Mouse (Mus musculus) ovary, postnatal 10 days (tissue): ENCODE results near the gene Exo1.

Experiments used
- DNase-seq: peaks from one replicate; pipeline ENCODE4 v3.0.0; 2022; ENCODE audit warnings: low spot score

Gene Exo1

DNA sequence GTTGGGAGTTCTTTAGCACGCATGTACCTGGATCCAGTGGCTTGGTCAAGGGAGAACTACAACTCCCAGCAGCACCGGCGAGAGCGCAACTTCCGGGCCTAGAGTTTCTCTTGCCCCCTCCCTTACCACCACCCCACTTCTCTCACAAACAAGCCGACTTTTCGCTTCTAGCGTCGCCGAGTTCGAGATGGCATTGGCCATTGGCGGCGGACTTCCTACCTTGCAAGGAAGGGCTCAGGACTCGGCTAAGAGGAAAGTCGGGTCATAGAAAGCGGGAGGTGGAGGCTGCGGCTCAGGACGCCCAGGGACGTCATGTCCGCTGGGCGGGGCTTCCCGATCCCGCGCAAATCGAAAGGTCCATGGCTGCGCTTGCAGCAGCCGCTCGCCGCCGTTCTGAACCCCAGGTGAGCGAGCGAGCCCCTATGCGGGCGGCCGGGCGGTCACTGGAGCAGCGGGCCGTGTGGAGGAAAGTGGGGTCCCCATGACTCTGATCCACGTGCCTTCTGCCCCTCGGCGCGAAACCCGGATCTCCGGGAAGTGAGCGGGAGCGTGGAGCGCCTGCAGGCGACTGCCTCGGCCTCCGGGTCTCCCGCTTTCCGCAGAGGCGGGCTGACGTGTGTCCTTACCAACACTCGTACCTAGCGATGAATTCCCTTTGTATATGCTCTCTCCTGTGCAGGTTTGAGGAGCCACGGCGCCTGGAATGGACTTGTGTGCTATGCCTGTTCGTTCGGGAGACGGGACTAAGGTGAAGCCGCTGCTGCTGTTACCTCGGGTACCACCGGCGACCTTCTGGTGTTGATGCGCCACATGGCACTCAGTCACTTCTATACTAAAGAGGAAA is at the start of gene Exo1:
Exo1 (plus strand) TSS at position 129 of the 844 bp plus-strand sequence.
- DNase-seq, result peak; percentile 83

DNA sequence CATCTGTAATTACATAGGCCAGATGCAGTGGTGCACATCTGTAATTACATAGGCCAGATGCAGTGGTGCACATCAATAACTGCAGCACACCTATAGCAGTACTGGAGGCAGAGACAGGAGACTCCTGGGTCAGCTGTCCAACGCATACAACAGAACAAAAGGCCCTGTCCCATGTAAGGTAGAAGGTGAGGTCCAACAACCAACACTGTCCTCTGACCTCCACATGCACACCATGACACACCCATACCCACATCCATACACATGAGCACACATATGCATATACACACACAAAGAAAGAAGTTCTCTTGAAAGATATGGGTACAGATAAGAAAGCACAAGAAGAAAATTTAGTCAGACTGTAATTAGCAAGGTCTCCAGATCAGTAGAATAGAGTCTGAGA is 24.9 kb upstream of the Exo1 start:
- no peak for DNase-seq

DNA sequence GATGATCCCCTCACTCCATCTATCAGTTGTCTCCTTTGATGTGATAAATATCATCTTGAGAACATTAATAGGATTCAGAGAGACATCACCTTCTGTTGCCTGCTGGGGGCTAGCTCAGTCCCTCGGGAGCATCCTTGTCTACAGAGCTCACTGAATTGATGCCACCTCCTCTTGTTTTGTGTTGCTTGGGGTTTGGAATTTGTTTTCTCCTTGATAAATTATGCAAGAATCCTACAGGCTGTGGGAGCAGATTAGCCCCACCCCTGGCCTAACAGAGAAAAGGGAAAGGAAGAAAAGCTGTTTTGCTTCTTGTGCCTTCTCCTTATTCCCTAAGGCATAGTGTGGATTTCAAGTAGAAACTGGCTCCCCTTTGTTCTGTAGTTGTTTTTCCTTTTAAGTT is 13.3 kb upstream of the Exo1 start:
- DNase-seq, result no peak

DNA sequence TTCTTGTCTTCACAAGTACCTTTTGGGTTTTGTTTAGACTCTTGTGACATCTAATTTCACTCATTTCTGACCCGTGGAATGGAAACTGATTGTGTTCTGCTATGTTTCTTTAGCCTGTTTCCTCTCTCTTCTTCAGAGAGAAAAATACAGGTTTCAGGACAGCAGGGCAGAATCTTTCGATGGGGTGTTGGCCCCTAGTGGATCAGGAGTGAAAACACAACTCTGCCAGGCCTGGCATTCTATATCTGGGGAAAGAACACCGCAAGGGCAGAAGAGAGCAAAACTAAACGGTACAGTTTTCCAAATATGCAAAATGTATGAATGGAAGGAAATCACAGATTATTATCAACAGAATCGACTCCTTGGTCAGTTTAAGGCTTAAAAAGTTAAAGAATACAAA is 12.8 kb upstream of the Exo1 start:
- no peak for DNase-seq

DNA sequence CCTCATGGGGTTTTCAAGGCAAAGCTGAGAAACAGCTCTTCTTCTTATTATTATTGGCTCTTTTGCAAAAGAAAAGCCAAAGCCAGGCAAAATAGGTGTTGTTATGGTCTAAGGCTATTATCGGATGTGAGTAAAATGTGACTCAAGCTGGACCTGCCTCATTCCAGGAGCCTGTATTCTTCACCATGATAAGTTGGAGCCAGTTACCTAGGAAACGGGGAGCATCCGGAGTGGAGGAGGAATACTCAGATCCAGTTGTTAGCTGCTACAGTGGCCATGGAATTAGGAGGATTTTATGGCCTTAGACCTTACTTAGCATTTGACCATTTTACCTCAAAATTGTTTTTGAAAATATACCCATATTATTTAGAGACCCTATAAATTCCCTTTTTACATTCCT is 9.7 kb upstream of the Exo1 start:
- DNase-seq, result no peak

DNA sequence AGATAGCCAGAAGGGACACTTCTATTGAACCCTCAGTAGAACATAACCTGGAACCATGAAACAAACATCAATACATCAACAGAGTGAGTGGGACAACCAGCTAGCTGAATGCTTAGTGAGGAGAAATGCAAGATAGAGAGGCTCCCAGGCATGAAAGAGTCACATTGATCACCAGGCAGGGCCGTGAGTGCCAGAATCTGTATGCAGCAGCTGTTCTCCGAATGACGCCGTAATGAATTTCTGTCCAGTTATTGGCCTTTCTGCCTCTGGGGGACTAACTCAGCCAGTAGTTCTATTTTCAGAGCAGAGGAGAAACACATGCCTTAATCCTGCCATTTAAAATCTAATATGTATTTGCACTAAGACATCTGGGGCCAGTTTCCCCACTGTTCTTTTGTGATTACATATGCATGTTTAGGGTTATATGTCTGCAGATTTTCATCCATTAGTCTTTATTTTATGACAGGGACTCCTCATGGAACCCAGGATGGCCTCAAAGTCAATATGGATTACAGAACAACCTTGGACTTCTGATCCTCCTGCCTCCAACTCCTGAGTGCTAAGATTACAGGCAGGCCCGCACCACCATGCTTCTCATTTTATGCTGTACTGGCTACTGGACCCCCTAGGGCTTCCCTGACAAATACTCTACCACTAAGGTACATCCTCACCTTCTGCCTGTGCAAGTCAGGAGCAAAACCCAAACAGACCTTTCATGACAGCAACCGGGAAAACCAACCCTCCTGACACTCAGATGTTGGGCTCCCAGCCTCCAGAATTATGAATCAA is 8.2 kb upstream of the Exo1 start:
- DNase-seq, result no peak

DNA sequence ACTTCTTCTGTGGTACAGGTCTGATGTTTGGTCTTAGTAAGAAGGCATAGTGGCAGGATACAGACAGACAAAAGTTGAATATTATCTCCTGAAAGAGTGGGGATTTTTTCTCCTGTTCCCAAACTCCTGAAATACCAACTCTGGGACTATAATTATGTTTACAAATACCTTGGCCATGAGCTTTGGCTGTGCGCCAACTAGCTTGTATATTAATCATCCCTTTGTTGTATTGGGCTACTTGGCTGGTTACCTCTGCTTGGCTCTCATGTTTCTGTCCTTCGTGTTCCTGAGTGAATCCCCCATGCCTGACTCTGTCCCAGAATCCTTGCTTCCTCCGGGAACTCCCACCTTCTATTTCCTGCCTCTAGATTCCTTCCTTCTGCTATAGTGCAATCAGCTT is 3.0 kb downstream of the Exo1 start:
- no peak for DNase-seq

DNA sequence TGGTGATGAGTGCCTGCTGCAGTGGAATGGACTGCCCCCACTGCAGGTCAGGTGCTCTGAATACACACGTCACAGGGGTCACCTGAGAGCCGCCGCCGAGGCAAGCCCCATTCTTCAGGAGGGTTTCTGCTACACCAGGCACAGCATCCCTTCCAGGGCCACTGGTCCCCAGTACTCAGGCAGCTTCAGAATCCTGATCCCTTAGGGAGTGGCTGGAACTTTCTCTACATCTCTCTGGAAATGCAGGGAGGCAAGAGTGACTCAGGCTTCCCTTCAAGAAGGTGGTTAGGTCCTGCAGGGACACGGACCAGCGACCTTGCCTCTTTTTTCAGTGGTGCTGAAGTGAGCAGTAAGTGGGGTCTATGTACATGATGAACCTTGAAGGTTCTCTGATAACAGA is 12.9 kb downstream of the Exo1 start:
- DNase-seq, result no peak

DNA sequence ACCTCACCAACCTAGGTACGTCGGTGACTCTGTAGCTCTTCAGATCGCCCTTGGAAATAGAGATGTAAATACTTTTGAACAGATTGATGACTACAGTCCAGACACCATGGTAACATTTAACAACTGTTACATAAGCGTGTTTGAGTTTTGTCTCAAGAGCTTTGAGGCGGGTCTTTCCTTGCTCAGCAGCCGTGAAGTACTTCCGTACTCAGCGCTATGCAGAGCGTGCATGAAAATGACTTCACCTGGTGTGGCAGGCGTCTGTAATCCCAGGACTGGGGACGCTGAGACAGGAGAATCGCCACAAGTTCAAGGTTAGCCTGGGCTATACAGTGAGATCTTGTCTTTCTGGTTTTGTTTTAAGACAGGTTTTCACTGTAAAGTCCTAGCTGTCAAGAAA is 13.3 kb downstream of the Exo1 start:
- DNase-seq, result no peak

DNA sequence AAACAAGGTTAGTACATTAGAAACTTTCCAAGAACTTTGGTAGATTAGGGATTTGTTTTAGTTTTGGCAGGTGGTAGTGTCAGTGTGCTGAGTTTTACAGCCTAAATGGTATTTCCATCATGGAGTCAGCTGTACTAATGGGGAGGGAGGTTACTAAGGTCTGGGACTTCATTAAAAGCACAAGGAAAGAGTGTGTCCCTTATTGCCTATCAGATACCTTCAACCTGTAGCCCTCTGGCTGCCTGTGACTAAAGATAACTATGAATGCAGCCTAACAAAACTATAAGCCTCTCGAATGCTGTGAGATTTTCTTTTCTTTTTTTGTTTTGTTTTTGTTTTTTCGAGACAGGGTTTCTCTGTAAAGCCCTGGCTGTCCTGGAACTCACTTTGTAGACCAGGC is 30.8 kb downstream of the Exo1 start:
- DNase-seq, result no peak

DNA sequence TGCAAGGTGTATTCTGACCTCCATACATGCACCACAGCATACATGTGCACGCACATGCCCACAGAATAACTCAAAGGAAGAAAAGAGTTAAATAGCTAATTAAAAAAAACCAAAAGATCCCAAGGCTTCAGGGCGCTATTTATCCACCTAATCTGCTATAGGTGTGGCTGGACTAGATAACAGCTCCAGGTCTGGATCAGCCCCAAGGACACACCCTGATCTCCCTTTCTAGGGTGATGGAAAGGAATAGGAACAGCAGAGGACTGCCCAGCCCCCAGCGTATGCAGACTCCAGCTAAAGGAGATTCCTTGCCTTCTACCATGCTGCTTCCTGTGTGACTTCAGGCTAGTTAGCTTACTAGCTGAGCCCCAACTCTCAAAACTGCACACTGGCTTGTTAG is 31.7 kb downstream of the Exo1 start:
- no peak for DNase-seq

DNA sequence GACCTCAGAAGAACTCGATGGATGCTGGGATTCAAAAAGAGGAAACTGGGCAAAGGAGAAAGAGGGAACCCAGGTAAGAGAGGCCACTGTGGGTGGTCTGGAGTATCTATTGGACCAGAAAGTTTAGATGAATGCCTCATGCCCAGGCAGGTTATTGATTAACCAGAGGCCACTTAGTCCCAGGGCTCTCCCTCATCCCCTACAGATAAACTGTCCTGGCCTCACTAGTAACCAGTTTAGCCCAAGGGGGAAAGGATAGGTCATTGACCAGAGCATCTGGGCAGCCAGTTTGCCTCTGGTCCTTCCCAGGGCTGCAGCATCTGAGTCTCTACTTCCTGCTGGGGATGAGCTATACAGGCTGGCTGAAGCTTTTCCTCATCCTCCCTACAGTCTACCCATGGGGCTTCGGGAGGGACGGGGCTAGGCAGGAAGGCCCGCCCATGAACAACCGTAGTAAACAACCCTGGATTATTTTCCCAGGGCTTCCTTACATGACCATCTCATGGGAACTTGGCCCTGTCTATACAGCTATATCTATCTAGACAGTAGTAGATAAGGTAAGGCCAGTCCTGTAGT is 33.4 kb downstream of the Exo1 start:
- DNase-seq, result no peak

DNA sequence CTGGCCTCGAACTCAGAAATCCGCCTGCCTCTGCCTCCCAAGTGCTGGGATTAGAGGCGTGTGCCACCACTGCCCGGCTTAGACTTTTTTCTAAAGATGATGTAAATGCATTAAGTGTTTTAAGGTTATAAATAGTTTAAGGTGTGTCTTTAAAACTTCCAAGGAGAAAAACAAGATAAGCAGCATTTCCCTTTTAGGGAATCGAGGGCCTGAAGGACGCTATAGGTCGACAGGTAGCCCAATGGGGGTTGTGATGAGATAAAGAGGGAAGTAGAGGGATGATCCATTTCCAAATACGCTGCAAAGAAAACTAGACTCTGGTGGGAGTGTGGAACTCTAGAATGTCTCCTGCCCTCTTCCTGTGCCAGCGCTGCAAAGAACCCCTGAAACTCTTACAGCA is 39.6 kb downstream of the Exo1 start, which contains the start of gene Gm38100:
Gm38100 (plus strand) TSS at position 301 of the 400 bp plus-strand sequence.
- DNase-seq, result no peak

DNA sequence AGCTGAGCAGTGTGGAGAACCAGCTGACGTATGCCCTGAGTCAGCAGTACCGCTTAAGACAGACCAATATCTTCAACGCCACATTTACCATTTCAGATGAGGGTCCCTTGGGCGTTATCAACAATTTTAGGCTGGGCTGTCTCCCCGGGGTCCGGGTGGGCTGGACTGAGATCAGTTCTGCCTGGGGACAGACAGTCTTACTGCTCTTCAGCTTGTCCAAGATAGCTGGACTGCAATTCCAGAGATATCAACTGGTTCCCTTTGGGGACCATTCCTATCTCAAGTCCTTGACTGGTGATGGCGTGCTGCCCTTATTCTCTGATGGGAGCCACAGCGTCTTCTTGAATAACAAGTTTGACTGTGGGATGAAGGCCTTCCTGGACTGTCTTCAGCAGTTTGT is 40.7 kb downstream of the Exo1 start:
- DNase-seq, result no peak

DNA sequence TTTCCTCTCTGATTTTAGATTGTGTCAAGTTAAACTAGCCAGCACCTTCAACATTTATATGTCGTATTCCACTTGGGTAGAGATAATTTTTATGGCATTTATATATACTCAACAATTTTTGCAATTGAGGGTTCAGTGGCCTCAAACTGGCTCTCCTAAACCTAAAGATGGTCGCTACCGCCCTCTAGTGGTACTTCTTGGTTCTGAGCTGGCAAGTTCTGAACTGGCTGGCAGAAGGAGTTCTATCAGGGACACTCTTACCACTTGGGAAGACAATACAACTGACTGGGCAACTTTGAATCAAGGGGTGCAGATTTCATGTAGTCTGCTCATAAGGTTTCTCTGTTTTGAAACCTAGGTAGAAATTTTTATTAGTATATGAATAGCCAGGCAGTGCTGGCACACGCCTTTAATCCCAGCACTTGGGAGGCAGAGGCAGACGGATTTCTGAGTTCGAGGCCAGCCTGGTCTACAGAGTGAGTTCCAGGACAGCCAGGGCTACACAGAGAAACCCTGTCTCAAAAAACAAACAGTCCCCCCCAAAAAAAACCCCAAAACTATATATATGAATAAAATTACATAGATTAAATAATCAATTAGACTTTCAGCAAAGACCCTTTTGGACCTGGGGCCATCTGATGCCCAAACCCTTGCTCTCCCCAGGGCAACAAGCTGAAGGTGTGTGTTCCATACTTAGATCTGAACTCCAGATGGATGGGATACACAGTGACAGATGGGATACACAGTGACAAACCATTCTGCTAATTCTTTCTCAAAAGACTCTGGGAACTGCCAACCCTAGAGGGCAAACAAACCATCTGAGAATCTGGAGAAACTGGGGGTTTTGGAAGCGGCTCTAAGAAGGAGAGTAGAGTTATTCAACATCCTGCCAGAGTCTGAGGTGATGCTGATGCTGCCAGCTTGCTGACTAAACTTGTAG is 43.7 kb downstream of the Exo1 start:
- DNase-seq, result peak; percentile 59

DNA sequence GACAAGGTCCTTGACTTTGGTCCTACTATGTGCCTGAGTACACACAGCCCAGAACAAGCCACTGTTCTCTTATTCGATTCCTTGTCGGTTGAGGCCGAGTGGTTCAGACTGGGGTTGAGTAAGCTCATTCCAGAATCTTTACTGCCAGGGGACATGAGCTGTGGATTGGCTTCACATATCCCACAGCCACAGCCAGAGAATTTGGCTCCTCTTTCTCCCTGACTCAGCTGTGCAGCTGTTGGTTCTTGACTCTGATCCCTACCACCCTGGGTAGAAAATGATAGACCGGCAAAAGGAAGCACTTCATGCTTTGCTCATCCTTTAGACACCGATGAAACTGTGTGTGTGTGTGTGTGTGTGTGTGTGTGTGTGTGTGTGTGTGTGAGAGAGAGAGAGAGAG is 51.0 kb downstream of the Exo1 start:
- no peak for DNase-seq

DNA sequence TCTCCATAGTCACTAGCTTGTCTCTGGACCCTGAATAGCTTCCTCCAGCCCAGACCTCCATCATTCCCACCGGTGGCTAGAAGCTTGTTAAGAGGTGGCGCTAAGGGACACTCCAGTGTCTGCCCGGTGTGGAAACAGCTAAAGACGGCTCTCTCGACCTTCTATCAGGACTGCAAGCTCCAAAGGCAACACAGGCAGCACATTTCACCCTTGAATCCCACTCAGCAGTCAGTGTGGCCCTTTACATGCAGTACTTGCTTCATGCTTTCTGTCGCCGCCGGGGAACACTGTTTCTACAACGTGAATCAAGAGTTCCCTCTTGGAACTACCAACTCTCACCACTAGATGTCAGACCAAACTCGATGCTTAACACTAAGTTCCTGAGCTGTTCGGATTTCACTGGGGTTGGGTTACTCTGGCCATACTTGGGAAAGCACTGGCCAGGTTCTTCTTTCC is 55.9 kb downstream of the Exo1 start:
- DNase-seq, result peak; percentile 12

DNA sequence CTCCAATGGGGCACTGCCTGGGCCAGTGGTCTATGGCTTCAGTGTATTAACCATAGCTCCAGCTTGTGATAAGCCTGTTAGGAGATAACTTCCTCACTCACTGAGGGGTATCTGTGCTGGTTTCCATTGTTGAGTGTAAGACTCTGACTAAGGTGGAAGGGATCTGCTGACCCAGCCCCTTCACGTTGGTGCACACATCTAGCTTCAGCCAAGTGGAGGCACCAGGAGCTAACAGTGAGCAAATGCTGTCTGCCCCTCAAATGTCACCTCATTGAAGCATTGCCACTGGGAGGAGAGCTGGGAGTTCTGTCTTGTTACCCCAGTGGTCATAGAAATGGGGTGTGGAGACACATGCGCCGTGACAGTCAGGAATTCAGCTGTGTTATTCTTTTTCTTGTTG is 58.4 kb downstream of the Exo1 start:
- DNase-seq, result no peak

DNA sequence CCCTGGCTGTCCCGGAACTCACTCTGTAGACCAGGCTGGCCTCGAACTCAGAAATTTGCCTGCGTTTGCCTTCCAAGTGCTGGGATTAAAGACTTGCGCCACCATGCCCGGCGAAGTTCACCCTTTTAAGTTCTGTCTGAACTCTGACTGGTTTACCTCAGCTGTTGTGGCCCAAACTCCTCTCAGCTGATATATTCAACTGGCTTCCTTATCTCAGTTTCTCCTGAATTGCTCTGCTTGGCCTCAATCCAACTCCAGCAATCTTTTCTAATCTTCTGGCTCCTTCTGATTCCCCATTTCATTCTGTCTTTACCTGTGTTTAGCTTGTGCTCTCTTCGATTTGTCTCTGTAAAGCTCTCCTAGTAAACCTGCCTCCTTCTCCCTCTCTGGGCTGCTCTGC is 62.8 kb downstream of the Exo1 start:
- no peak for DNase-seq

DNA sequence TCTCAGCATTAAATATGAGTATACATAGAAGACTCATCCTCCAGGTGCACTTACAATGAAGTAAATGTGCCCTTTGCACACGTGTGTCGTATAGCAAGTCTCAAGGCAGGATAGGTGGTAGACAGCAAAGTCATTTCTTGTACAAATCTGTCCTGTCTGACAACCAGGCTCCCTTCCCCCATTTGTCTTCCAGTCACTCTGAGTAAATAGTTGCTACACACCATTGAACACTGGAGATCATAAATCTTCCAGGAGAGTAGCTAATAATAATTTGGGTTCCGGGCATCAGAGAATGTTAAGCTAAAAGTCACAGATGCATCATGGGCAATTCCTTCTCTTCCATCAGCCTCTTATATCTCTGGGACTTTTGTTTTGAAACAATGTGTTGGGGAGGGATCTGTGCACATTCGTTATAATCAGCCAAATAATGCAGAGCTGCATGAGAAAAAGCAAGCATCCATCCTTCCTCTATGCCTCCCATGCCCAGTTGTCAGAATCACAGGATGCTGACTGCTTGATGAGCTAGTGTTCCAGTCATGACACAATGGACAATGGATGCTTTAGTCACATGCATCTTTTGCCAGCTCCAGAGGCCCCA is 66.4 kb downstream of the Exo1 start:
- DNase-seq, result no peak

DNA sequence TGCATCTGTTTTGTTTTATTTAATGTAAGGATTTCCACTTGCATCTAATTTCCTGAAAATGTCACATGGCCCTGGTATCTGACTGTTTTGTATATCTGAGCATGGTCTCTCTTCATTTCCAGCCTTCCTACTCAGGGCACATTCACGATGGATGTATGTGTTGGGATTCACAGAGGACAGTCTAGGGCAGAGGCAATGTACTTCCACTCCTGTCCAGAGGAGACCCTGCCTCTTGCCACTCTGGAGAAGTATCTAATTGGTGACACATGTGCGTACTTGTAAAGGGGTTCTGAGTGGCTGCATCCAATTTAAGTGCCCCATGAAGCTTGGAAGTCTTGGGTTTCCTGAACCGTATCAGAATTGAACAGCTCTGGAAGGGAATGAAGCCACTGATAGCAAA is 70.0 kb downstream of the Exo1 start:
- no peak for DNase-seq
